Mouse (Mus musculus) retina, embryonic 14.5 days (tissue): ENCODE results near the gene Lhpp.
A peak's percentile ranks its signal among the peaks of the same experiment; 100 is the strongest.

Experiments used
- DNase-seq: peaks from one replicate; pipeline ENCODE4 v3.0.0-alpha.2; 2015; ENCODE audit warnings: low spot score

The Lhpp gene

DNA sequence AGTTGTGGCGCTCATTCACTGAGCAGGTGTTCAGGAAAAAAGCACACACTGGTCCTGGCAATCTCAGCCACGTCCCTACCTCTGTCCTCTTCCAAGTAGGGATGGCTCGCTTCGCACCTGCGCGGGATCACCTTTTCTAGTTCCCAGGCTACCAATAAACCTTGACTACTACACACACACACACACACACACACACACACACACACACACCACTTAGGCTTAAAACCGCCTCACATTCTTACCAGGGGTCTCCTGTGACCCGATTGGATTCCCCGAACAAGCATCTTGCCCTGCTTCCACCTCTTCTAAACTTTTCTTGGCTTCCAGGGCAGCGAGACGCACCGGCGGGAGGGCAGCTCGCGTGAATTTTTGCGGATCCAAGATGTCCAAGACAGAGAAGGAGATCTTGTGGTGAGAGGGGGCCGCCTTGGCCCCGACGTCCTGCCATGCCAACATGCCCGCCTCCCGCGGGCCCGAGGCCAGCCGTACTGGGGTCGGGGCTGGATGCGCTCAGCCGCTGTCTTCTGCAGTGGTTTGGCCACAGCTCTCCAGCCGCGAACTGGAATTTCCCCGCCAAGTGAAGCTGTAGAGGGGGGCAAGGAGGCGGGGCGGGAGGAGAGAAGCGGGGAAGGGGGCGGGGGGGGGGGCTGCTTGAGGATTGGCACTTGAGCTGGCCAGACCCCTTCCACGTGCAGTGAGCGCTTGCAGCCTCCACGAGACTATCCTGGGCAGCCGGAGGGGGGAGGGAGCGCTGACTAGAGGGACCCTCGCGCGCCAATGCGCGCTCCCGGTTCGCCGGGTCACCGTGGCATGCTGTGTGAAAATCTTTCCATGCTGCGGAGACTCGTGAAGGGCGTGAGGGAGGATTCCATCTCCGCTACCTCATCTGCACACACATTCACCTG, 11.1 kb upstream of the Lhpp start, which contains the start of gene Nkx1-2:
Gene Nkx1-2 (minus strand): TSS at position 567 of the 905 bp plus-strand sequence.
- peak; percentile 51 for DNase-seq

DNA sequence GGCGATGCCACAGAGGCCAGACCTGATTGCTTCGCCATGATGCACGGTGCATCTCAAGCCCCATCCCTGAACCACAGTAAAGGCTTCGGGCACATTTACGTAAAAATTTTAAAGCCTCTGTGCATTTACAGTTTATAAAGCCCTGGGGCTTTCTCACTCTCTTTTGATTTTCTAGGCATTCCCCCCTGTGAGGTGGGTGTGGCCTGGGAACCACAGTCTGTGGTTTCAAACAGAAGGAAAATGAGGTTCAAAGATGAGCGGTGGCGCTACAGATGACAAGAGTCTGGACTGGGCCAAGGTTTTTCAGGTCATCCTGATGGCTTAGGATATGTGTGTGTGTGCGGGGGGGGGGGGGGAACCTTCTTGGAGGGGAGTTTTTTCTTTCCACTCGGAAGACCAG, 10.4 kb upstream of the Lhpp start:
- DNase-seq, result no peak

DNA sequence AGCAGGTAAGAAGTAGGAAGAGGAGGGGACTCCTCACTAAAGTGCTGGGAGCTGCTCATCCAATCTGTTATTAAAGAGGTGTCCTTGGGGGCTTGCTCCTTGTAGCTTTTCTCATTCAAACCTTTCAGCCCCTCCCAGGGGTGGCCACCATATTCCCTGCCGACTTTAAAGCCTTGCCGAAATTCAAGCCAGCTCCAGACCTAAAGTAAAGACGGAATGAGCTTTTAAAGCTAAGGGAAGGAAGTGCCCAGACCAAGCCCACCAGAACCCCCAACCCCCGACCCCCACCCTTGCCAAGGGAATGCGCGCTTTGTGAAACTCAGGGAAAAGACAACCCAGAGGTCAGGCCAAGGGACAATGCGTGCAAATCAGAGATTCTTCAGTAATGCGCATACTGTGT, 9.5 kb upstream of the Lhpp start:
- DNase-seq, result no peak

DNA sequence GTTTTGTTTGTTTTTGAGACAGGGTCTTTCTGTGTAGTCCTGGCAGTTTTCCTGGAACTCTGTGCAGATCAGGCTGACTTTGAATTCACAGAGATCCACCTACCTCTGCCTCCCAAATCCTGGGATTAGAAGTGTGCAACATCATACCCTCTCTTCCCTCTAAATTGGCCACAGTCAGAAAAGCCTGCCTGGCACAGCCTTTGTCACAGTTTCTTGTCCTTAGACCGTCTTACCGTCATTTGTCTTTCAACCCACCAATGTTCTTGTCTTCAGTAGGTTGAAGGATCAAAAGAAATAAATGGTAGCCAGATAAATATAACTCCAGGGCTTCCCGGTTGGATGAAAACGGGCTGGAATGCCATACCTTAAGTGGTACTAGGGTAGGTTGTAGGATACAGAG, 5.7 kb upstream of the Lhpp start:
- no peak for DNase-seq

DNA sequence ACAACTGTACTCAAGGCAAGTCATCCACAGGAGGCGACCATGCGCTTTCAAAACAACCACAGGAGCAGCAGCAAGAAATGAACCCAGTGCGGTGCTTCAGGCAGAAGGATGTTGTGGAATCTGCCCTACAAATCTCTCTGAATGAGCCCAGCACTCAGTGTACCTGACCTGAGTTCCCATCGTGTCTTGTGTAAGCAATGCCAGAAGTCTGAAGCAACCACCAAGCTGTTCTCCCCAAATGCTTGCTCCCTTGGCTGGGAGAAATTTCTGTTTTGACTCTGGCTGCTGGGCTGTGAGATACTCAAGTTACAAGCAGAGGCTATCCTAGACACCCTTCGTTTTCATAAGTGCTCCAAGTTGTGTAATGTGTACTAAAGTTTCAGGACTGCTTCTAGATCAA, 4.7 kb upstream of the Lhpp start:
- DNase-seq, result no peak

DNA sequence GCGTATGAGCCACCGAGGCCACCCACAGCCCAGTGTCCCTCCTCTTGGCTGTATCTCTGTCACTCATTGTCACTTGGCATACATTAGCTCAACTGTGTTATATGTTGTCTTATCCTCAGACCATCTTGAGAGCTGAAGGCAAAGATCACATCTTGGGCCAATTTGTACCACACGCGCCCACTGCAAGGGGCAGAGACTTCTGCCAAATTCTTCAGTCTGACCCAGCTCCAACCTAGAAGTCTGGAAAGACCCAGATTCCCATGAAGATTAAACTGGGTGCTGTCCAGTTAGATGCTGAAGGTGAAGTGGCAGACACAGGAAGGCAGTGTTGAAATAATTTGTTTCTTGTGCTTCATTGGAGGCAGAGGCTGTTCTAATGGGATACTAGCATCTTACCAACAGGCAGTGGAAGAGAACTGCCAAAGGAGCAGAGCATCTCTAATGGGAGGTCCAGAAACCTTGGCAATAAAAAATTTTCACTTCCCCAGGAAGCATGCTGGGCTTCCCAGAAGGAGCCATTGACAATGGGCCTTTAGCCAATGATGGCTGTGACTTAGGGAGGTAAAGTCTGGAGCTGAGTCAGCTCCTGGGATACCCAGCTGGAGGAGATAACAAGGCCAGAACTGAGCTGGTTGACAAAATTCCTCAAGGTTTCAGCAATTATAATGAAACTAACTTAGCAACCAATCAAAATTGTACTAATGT, 2.0 kb upstream of the Lhpp start:
- no peak for DNase-seq

DNA sequence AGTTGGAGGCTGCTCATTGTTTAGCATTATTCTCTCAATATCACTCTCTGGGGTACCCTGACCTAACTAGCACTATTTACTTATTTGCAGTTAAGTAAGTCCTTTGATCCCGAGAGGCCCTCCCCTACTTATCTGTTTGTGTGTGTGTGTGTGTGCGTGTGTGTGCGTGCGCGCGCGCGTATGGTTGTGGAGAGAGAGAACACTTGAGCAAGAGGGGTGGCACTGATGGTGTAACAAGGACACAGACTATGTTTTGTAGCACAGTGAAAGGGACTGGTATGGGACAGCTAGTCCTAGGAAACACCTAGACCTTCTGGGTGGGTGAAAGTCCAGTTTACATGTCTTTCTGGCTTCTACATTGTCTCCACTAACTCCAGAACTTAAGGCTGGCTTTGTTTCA, 1.1 kb downstream of the Lhpp start:
- no peak for DNase-seq

DNA sequence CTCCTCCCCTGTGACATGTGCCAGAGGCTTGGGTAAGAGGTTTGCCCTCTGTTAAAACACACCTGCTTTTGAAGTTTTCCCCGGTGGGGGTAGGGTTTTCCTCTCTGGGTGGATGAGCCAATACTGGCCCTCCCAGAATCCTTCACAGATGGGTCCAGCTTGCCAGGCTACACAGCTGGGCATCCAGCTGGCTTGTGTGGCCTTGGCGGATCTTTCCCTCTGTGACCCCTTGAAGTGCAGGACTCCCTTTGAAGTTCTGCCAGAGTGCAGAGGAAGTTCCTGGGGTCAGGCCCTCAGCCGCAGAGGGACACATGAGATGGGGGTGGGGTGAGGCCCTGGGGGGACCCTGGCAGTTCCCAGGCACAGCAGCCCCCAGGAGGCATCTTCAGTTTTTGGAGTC, 4.9 kb downstream of the Lhpp start:
- no peak for DNase-seq

DNA sequence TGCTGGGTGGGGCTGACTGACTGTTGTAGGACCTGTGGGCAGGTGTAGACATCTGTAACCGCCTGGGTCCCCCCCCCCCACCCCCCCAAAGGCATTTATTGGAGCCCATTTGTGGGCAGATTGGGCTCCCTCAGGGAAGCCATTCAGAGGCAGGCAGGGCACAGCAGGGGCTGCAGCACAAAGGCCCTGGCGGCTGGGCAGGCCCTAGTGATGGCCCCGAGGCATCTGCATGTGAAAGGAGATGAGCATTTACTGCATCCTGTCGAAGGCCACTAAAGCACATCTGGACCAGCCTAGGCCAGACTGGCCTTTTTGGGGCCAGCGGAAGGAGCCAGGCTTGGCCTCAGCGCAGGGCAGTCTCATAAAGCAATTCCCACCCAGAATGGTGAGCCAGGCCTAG, 6.0 kb downstream of the Lhpp start:
- DNase-seq, result no peak

DNA sequence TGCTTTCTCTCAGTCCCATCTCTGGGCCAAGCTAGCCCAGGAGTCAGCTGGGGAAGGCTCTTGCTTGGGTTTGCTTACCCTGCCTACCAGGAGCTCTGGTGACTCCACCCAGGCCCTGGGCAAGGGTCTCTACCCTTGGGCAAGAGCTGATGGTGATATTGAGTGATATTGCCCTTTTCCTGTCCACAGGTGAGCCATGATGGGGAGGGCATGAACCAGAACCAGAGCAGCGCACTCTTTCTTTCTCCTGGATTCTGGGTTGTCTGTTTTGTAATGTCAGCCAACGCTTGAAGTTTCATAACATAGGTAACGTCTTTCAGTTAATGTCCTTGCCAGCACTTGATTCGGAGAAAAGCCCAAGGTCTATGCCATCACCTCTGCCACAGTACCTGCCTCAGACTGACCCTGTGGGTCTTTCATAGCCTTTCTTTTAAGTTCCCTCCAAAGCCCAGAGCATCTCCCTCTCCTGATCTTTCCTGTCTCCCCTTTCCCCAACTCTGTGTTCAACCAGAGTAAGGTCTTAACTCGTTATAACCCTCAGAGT, 6.7 kb downstream of the Lhpp start:
- no peak for DNase-seq

DNA sequence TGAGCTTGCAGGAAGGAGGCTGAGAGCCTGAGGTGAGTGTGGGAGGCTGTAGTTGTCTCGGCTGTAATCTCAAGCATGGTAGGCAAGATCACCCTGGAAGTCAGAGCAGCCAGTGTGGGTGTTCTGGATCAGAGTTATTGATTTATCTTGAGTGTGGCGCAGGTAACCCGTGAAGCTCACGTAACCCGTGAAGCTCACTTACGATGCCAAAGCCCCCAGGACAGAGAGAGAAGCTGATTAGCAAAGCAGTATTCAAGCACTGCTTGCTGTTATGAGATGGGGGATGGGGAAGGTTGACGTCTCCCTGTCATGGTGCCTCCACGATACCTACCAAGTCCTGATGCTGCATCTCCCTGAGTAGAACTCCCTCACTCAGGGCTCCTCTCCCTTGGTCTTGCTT, 9.1 kb downstream of the Lhpp start:
- DNase-seq, result no peak

DNA sequence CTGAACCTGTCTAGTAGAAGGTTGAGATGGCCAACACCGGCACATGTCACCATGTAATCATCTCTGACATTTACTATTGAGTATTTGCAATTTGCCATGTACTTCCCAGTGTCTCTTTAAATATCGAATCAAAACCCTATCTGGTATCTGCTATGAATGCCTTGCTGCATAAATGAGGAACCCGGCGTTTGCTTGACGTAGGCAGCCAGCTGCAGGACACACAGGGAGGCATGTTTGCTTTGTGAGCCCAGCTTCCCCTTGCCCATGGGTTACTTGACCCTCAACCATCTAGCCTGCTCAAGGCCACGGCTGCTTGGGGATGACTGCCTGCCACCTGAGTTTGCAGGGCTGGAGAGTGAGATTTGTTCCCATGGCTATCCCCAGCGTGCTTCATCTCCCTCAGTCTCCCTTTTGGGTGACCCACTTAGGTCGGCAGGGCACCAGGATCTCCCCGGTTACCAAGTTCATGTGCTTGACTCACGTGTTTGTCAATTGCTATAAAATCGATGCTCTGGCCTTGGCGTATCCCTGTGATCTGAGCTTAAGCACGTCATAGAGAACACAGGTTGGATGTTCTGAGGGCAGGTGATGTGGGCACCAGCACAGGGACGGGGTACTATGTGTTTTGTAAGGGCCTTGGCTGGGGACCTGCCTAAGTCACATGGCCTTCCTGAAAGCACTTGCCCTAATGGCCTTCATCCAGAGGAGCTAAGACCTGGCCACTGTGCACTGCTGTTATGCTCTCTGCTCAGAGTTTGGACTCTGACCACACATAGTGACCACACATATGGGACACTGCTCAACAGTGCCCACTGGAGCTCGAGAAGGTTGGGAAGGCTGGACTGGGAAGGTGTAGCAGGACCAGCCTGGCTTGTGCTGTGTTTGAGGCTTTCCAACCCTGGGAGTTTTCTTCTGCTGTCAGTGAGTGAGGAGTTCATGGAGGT, 9.8 kb downstream of the Lhpp start:
- no peak for DNase-seq

DNA sequence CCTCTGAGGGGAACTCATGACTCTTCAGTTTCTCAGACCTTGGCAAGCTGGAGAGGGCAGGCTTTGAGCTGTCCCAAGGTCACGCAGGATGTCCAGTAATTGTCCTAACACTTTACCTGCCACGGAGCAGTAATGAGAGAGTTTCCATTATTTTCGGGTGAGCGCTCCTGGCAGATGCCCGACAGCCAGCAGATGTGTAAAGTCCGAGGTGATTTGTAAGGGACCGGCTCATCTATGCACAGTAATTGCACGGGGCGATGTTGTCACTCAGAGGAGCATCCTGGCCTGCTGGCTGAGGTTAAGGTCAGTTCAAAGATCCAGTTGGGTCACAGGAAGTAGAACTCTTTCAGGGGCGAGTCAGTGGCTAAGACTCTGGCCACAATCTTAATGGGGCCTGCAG, 13.7 kb downstream of the Lhpp start:
- DNase-seq, result peak; percentile 16

DNA sequence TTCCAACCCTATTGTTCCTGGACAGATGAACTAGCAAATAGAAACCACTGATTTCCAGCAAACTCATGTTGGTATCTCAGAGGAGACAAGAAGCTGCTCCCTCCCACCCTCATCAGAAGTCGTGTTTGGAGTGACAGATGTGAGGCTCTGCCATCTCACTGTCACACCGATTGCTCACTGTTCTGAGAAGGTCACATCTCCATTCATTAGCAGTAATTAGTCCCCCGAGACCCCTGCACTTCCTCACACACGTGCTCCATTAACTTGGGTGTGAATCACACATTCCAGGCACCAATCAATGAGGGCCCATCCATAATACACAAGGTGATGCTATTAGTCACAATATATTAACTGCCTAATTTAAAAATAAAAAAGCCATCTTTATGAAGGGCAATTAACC, 15.7 kb downstream of the Lhpp start:
- DNase-seq, result peak; percentile 23

DNA sequence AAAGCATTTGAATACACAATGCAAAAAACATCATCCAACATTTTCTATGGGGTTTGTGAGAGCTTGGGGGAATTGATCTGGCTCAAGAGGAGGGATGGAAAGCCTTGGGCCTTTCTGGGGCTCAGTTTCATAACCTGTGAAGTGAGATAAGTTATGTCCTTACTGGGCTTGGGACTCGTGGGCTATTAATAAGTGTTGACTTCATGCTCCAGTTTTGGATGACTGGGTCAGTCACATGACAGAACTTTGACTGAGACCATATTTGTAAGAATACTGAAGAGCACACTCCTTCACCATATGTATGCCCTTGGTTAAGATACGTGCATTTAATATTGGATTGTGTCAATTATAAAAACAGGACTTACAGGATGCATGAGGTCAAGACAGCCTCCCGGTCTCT, 17.0 kb downstream of the Lhpp start:
- no peak for DNase-seq

DNA sequence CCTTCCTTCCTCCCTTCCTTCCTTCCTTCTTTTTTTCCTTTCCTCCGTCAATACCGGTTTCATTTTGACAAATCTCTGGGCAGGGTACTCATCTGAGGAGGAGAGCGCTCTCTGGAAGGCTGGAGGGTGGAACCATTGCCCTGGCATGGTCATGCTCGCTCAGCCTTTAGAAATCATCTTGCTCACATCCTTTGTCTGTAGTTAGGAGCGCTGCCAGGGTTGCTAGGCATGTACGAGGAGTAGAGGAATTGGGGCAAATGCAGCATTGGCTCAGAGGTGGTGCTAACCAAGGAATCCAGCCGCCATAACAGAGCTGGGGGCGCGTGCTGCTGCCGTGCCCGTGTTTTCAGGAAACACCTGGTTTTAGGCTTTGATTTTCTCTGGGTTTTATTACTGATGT, 20.9 kb downstream of the Lhpp start:
- no peak for DNase-seq

DNA sequence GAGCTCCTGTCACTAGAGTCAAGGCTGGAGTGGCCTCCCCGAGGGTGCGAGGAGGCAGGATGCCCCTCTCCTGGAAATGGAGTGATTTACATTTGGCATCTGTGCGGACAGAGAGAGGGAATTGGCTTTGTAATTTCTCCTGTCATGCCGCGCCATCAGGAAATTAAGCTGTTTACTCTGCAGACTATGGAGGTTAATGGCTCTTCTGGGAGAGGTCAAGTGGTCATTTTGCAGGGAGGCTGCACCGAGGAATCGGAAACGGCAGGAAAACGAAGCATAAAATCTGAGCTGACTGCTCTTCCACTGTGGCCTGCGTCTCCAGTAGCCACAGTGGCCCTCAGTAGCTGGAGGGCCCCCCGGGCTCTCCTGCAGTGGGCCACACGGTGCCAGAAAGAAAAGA, 26.9 kb downstream of the Lhpp start:
- no peak for DNase-seq

DNA sequence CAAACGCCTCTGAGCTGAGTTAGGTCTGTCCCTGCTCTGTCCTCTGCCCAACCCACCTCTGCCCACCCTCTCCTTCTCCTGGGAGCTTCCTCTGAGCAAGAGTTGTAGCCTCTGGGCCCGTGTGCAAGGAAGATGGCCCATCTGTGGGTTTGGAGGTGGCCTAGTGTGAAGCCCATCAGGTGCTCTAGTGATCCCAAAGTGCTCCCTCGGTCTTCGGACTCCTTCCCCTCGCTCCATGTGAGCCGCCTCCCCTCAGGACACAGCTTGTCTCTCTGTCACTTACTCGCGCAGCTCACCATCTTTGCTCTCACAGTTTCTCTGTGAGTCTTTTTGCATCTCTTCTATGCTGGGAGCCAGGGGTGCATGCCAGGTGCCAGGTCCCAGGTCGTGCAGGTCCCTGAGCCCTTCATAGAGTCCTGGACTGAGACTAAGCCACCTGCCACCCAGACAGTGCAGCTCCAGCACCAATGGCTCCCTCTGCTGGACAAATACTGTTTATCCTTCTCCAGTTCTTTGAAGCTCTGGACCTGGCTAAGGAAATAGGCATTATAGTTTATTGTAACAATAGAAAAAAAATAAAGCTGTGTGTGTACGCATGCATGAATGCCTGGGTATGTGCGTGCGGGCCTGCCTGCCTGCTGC, 28.1 kb downstream of the Lhpp start:
- peak; percentile 85 for DNase-seq

DNA sequence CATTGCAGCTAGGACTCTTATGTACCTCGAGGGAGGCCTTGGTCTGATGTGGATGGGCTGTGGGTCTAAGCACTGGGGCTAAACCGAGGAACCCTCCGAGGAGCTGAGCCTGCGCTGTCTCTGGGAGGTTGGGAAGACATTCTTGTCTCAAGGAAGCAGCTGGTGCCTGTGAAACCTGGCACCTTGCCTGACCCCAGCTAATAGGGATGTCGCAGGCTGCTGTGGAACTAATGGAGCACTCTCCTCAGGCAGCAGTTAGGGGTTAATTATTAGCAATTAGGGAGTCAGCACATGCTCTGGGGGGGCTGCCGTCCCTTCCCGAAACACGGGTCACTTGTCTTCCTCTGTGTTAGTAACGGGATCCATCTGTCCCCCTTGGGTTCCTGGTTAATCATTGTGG, 30.5 kb downstream of the Lhpp start:
- peak; percentile 46 for DNase-seq

DNA sequence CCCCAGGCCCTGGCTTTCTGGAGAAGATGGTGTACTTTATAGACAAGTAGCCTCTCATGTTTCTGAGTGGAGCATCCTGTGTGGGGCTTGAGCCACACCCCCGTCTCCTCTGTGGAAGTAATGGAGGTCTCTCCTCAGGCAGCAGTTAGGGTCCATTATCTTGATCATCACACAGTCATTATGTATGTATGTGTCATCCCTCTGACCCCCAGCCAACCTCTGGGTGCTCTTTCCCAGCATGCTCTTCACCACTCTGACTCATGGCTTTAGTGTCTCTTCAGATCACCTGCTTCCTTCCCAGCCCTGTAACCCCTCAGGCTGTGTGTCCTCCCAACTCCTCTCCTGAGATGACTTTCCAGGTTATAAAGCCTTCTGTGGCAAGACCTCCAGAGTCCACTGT, 31.2 kb downstream of the Lhpp start:
- DNase-seq, result no peak

DNA sequence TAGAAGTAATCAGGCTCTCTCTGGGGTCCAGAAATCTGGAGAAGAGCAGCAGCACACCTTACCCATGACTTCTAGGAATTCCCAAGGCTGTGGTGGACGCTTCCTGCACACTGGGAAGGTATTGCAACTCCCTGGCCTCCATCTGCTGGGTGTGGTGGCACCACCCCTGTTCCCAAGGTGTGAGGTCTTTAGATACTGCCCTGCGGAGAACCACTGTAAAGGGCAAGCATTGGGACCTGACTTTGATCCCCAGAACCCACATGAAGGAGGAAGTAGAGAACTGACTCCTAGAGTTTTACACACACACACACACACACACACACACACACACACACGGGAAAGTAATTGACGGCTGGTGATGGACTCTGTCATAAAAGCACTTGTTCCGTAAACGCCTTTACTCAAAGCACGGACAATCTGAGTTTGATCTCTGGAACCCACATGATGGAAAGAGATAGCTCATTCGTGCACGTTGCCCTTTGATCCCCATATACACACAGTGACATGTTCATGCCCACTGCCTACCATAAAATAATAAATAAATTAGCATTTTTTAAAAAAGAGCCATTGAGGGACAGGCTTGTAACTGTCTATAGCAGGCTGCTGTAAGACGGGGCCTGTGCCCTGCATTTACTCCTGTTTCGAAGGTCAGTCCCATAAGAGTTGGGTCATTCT, 34.3 kb downstream of the Lhpp start:
- no peak for DNase-seq
